Mouse (Mus musculus) liver, embryonic 18 days (tissue): ENCODE results near the gene Gm7361. TPM values are rescaled to one million over a fixed set of nuclear protein-coding genes. Genes with fewer than 3 reads are reported as not detected.

Experiments
- polyA plus RNA-seq: library from polyadenylated mRNA; depleted of rRNA; stranded (reverse); fragments of >200 nt; gene quantifications from 2 replicates; pipeline ENCODE4 v1.2.3, GENCODE M21; 2012; rRNA removed

Gm7361 gene
- polyA plus RNA-seq = not detected in 2 replicates

GRCm38 (mm10) chr5:26257391-26257790, at the start of gene Gm7361:
Gene Gm7361 (plus strand): TSS chr5:26257691.

Other genes starting within 250 kb of the Gm7361 start
- gene Gm5862, start 234.8 kb upstream of the Gm7361 start, polyA plus RNA-seq = not detected in 2 replicates
- not detected in 2 replicates for gene Speer4a, start 218.1 kb upstream of the Gm7361 start, polyA plus RNA-seq
- gene Gm7347, start 199.1 kb upstream of the Gm7361 start, polyA plus RNA-seq = not detected in 2 replicates
- gene Gm10471, start 168.4 kb upstream of the Gm7361 start, polyA plus RNA-seq = not detected in 2 replicates
- gene 5031410I06Rik, start 152.3 kb upstream of the Gm7361 start, polyA plus RNA-seq = not detected in 2 replicates
- not detected in 2 replicates for gene Gm10220, start 136.3 kb upstream of the Gm7361 start, polyA plus RNA-seq